Mouse (Mus musculus): ENCODE measurements around the gene Anp32e. TPM values are rescaled to one million over a fixed set of nuclear protein-coding genes. Genes with fewer than 3 reads are reported as not detected.
"Not testable (repeated sequence)": the region's sequence is repeated elsewhere in the genome, so short reads cannot be mapped to it uniquely, and the experiment has no call there.

Gene Anp32e
- polyA plus RNA-seq, 1 experiment from 2014 or later = 110 TPM

DNA sequence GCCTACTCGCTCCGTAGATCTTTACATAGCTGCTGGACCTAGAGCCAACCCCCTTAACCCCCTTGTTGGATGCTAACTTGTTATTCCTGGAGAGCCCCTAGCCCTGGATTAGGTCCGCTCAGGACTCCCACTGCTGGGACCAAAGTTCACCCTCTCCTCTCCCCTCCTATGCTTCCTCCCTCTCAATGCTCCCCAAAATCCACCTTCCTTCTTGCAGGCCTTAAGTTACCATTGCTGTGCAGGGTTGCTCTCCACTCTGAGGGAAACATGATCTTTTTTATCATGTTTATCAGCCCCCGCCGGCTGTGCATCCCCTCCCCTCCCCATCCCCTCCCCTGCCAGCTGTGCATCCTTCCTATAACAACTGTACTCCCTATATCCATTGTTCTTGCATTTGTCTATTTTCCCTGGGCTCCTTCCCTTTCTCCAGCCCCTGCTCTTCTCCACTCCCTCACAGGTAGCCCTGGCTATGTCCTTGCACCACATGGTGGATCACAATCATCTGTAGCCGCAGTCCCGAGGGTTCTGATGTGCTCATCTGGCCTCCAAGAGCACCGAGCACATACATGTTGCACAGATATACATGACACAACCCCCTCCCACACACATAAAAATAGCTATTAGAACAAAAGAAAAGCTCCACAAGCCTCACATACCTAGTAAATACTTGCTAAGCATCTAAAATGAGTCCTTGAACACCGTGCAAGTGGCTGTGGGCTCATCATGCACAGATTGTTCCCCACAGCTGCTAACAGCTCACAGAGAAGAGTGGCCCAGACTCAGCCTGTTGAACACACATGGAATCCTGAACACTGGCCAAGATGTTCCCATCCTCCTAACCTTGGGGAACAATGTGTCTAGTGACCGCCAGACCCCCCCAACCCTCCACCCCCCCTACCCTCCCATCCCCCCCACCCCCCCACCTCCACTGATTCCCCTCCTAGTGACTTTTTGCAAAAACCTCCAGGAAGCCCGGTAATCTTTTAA lies 36.7 kb upstream of the Anp32e start:
- Histone ChIP-seq H3K27ac (ENCODE audit: low read depth, low read length) (peak overlapping the region; percentile 19; the same call in 1 of the 2 replicates), H3K27me3 (replicated peaks; ENCODE audit: control insufficient read depth, insufficient read depth, low read length) (no peaks in the 10 kb centered on the region), H3K9ac (ENCODE audit: low read depth, low read length) (peak overlapping the region; percentile 4; the same call in 1 of the 2 replicates), H3K36me3 (ENCODE audit: control insufficient read depth, insufficient read depth, low read length) (no peaks in the 10 kb centered on the region), H3K9me3 (ENCODE audit: control insufficient read depth, low read length) (no peaks in the 10 kb centered on the region), H3K4me3 (ENCODE audit: low read length) (no peak overlapping the region), H3K4me2 (ENCODE audit: low read length) (no peak overlapping the region; the same call in 1 of the 2 replicates), H3K4me1 (ENCODE audit: control insufficient read depth, insufficient read depth, low read depth, low read length) (peaks cover 11% of the 10 kb centered on the region)
- ATAC-seq = no peak
- WGBS = 38% methylated on average over 11 of the region's 11 CpGs

DNA sequence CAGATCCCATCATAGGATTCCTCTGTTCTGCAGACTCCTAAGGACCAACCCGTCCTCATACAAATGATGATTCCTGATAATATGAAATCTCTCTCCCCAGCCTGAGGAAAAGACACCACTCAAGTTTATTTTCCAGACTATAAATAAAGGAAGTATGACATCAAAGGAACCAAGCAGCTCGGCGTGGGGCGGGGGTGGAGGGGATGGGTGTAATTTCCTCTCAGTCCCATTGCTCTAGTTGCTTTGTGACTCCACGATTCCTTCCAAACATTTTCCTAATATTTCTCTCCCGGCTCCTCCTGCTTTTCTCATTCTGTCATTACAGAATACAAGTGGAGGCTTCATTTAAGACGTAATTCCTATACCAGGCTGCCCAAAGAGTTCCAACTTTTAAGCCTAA lies 35.9 kb upstream of the Anp32e start:
- 0 out of 2 replicates have a peak, but pooled peaks have one; percentile 3 for ATAC-seq
- no peaks in the 10 kb centered on the region for H3K36me3 ChIP-seq (ENCODE audit: control insufficient read depth, insufficient read depth, low read length)
- 24% methylated on average over 7 of the region's 7 CpGs for WGBS

DNA sequence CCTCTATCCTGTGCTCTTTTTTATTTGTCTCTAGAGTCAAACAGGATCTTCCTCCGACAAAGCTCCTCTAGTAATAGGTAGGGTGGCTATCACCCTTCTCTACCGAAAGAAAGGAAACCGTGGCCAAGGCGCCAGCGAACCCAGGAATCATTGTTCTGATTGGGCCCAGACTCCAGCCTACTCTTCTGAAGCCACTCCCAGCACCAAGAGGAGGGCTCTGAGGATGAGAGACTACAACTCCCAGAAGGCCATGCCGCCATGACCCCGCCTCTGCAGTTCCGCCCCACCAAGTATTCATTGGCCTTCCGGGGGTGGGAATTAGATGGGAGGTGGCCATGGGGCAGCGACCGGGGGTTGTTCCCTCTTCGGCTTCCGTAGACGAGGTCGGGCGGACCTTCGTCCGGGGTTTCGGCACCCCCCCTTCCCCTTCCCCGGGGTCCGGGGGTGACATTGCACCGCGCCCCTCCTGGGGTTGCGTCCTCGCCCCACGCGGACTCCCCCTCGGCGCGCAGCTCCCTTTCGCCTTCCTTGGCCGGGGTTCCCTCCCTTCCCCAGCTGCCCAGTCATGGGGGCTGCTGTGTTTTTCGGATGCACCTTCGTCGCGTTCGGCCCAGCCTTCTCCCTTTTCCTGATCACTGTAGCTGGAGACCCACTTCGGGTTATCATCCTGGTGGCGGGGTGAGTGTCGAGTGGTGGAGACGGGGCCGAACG lies 35.3 kb upstream of the Anp32e start, which contains the start of gene Aph1a:
Gene Aph1a, plus strand, starts transcription at position 364 of the 711 bp plus-strand sequence.
- peak; percentile 98 for ATAC-seq
- Histone ChIP-seq H3K27ac (ENCODE audit: low read depth, low read length) (peak within 1 kb of the TSS; percentile 40), H3K4me1 (ENCODE audit: control insufficient read depth, insufficient read depth, low read depth, low read length) (peaks cover 11% of the 10 kb centered on the region), H3K4me3 (ENCODE audit: low read length) (peak within 1 kb of the TSS; percentile 75), H3K9ac (ENCODE audit: low read depth, low read length) (peak within 1 kb of the TSS; percentile 67), H3K4me2 (ENCODE audit: low read length) (peak within 1 kb of the TSS; percentile 78)
- H3K9me3 ChIP-seq (ENCODE audit: control insufficient read depth, low read length); H3K36me3 ChIP-seq (ENCODE audit: control insufficient read depth, insufficient read depth, low read length); H3K27me3 ChIP-seq (replicated peaks; ENCODE audit: control insufficient read depth, insufficient read depth, low read length): not testable (repeated sequence)
- WGBS = 0% methylated on average over 25 of the region's 43 CpGs

More for the DNA sequence above, 35.9 kb upstream of the Anp32e start:
- Histone ChIP-seq H3K27ac (ENCODE audit: low read depth, low read length) (peak overlapping the region; percentile 40), H3K9me3 (ENCODE audit: control insufficient read depth, low read length) (no peaks in the 10 kb centered on the region), H3K4me1 (ENCODE audit: control insufficient read depth, insufficient read depth, low read depth, low read length) (peaks cover 11% of the 10 kb centered on the region), H3K4me2 (ENCODE audit: low read length) (peak overlapping the region; percentile 57), H3K9ac (ENCODE audit: low read depth, low read length) (peak overlapping the region; percentile 45; the same call in 1 of the 2 replicates), H3K4me3 (ENCODE audit: low read length) (peak overlapping the region; percentile 75), H3K27me3 (replicated peaks; ENCODE audit: control insufficient read depth, insufficient read depth, low read length) (no peaks in the 10 kb centered on the region)

DNA sequence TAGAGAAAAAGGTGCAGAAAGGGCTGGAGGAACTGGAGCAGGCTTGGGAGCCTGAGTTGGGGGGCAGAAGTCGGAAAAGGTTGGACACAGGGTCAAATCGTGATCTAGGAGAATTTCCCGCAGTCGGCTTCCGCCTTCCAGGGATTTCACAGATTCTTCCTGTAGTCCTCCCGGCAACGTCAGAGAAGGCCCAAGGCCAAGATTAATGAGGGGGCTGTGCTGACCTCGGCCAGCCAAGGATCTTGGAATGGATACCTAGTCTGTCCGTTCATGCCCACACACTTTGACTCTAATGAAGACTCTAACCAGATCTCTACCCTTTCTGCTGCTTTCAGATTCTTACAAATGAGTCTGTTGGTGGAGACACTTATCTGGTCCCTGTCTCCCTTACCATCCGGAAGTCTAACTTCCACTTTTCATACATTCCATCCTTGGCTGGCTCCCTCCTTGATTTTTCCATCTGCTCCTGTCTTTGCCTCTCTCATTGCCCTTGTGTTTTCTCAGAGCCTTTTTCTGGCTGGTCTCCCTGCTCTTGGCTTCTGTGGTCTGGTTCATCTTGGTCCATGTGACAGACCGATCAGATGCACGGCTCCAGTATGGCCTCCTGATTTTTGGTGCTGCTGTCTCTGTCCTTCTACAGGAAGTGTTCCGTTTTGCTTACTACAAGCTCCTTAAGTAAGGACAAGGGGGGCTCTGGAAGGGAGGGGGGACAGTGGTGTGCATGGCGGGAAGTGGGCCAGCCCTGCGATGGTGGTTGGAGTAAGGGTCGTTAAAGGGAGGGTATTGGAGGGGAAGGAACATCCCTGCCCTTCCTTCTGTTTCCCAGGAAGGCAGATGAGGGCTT lies 34.5 kb upstream of the Anp32e start:
- H3K9ac ChIP-seq (ENCODE audit: low read depth, low read length) = peak overlapping the region; percentile 67
- H3K36me3 ChIP-seq (ENCODE audit: control insufficient read depth, insufficient read depth, low read length) = no peaks in the 10 kb centered on the region
- H3K4me1 ChIP-seq (ENCODE audit: control insufficient read depth, insufficient read depth, low read depth, low read length) = peaks cover 11% of the 10 kb centered on the region
- peak overlapping the region; percentile 78 for H3K4me2 ChIP-seq (ENCODE audit: low read length)
- peak overlapping the region; percentile 75 for H3K4me3 ChIP-seq (ENCODE audit: low read length)
- peak overlapping the region; percentile 26 for H3K27ac ChIP-seq (ENCODE audit: low read depth, low read length)
- H3K9me3 ChIP-seq (ENCODE audit: control insufficient read depth, low read length) = no peaks in the 10 kb centered on the region
- WGBS = 15% methylated on average over 15 of the region's 16 CpGs
- no peaks in the 10 kb centered on the region for H3K27me3 ChIP-seq (replicated peaks; ENCODE audit: control insufficient read depth, insufficient read depth, low read length)
- ATAC-seq = no peak

DNA sequence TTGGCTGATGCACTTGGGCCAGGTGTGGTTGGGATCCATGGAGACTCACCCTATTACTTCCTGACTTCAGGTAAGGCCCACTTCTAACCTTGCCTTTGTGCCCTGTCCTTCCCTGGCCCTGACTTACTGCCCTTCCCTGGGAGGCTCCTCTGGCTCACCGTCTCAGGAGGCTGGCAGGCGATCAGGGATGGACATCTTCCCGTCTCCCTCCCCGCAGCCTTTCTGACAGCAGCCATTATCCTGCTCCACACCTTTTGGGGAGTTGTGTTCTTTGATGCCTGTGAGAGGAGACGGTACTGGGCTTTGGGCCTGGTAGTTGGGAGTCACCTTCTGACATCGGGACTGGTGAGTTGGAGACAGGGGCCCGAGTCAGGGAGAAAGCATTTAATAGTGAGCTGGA lies 33.5 kb upstream of the Anp32e start:
- ATAC-seq; H3K9me3 ChIP-seq (ENCODE audit: control insufficient read depth, low read length); H3K36me3 ChIP-seq (ENCODE audit: control insufficient read depth, insufficient read depth, low read length); H3K9ac ChIP-seq (ENCODE audit: low read depth, low read length); H3K4me3 ChIP-seq (ENCODE audit: low read length); H3K27ac ChIP-seq (ENCODE audit: low read depth, low read length); H3K27me3 ChIP-seq (replicated peaks; ENCODE audit: control insufficient read depth, insufficient read depth, low read length): not testable (repeated sequence)
- peaks cover 11% of the 10 kb centered on the region for H3K4me1 ChIP-seq (ENCODE audit: control insufficient read depth, insufficient read depth, low read depth, low read length)
- H3K4me2 ChIP-seq (ENCODE audit: low read length) = peak overlapping the region; percentile 78
- WGBS = 87% methylated on average over 7 of the region's 7 CpGs

DNA sequence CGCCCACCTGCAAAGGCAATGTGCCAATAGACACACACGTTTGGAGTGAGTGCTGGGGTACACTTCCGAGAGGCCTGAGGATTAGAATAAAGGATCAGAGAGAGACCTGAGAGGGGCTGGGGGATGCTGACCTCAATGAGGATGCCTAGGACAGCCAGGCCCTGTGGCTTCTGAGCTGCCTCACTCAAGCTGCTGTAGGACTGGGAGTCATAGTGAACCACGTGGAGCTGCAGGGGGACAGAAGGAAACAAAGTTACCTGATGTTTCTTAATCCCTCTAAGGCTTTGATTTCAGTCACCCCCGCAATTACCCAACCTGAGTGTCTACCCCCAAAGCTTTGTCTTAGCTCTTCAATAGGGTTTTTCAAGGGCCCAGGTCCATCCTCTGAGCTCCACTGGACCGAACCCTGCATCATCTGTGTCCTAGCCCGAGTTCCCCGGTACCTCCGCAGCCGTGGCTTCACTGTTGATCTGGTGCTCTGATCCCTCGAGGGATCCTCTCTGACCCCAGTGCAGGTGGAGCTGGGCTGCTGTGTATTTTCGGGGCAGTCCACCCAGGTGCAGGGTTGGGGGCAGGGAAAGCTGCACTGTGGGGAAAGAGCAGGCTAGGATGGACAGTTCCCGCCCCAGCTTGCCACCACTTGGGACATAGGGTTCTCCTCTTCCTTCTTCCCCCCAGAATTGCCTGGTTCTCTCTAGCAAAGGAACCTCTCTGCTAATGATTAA lies 29.1 kb upstream of the Anp32e start:
- H3K27ac ChIP-seq (ENCODE audit: low read depth, low read length) = no peak overlapping the region
- H3K4me3 ChIP-seq (ENCODE audit: low read length) = no peak overlapping the region
- 79% methylated on average over 13 of the region's 13 CpGs for WGBS
- peaks cover 13% of the 10 kb centered on the region for H3K4me1 ChIP-seq (ENCODE audit: control insufficient read depth, insufficient read depth, low read depth, low read length)
- 0 out of 2 replicates have a peak, but pooled peaks cover 3% of the 10 kb centered on the region for H3K27me3 ChIP-seq (replicated peaks; ENCODE audit: control insufficient read depth, insufficient read depth, low read length)
- H3K9ac ChIP-seq (ENCODE audit: low read depth, low read length) = no peak overlapping the region
- ATAC-seq = no peak
- H3K36me3 ChIP-seq (ENCODE audit: control insufficient read depth, insufficient read depth, low read length) = no peaks in the 10 kb centered on the region
- H3K9me3 ChIP-seq (ENCODE audit: control insufficient read depth, low read length) = no peaks in the 10 kb centered on the region
- no peak overlapping the region for H3K4me2 ChIP-seq (ENCODE audit: low read length)

DNA sequence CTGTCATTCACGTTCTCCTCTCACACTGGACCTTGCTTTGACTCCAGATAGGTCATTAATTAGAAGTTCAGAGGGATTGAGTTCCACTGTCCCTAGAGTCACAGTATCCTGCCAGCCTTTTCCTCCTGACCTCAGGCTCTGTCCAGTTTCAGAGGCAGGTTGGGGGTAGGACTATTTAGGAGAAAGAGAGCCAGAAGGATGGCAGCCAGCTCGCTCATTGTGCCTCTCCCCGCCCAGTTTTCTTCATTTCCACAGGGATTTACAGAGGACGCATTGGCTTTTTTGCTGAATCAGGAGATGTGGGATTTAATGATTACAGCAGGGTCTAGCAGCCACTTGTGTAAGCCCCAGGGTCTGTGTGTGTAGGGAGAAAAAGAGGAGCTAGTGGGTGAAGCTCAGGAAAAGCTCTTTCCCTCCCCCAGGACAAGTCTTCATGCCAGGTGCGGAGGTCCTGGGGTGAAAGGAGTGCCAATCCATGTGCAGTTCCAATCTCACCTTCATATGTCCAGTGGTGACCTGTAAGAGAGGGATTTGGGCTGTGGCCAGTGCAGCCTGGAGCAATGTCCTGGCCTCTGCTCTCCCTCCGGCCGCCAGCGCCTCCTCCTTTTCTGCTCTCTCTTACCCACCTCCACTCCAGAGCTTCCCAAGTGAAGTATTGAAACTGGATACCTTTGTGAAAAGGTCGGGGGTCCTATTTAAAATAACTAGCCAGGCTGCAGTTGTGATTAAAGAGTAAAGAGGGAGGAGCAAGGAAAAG lies 27.3 kb upstream of the Anp32e start:
- Histone ChIP-seq H3K4me3 (ENCODE audit: low read length) (no peak overlapping the region), H3K27me3 (replicated peaks; ENCODE audit: control insufficient read depth, insufficient read depth, low read length) (0 out of 2 replicates have a peak, but pooled peaks cover 3% of the 10 kb centered on the region), H3K9ac (ENCODE audit: low read depth, low read length) (0 out of 2 replicates have a peak overlapping the region, but pooled peaks have one; percentile 23), H3K4me1 (ENCODE audit: control insufficient read depth, insufficient read depth, low read depth, low read length) (peaks cover 15% of the 10 kb centered on the region), H3K27ac (ENCODE audit: low read depth, low read length) (no peak overlapping the region), H3K36me3 (ENCODE audit: control insufficient read depth, insufficient read depth, low read length) (no peaks in the 10 kb centered on the region), H3K9me3 (ENCODE audit: control insufficient read depth, low read length) (no peaks in the 10 kb centered on the region), H3K4me2 (ENCODE audit: low read length) (no peak overlapping the region)
- ATAC-seq = no peak
- 69% methylated on average over 9 of the region's 9 CpGs for WGBS

DNA sequence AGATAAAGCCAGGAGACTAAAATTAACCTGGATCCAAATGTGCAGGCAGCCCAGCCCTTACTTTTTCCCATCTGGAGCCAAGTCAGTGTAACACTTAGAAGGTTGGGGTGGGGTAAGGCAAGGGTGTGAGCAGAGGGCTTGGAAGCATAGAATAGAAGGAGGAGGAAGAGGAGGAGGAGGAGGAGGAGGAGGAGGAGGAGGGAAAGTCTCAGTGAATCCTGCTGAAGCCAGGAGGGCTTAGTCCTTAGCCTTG lies 26.7 kb upstream of the Anp32e start:
- 0 out of 2 replicates have a peak overlapping the region, but pooled peaks have one; percentile 23 for H3K9ac ChIP-seq (ENCODE audit: low read depth, low read length)
- no peak overlapping the region for H3K4me3 ChIP-seq (ENCODE audit: low read length)
- peaks cover 3% of the 10 kb centered on the region; the same call in 1 of the 2 replicates for H3K27me3 ChIP-seq (replicated peaks; ENCODE audit: control insufficient read depth, insufficient read depth, low read length)
- H3K27ac ChIP-seq (ENCODE audit: low read depth, low read length) = no peak overlapping the region
- no peak overlapping the region for H3K4me2 ChIP-seq (ENCODE audit: low read length)
- no peaks in the 10 kb centered on the region for H3K36me3 ChIP-seq (ENCODE audit: control insufficient read depth, insufficient read depth, low read length)
- peaks cover 19% of the 10 kb centered on the region for H3K4me1 ChIP-seq (ENCODE audit: control insufficient read depth, insufficient read depth, low read depth, low read length)
- ATAC-seq = no peak
- no peaks in the 10 kb centered on the region for H3K9me3 ChIP-seq (ENCODE audit: control insufficient read depth, low read length)

All from hindbrain, embryonic 16.5 days (tissue).